Mouse (Mus musculus) lung, postnatal 0 days (tissue): Measurements from ENCODE around the gene Bri3. TPM values are rescaled to one million over a fixed set of nuclear protein-coding genes. Genes with fewer than 3 reads are reported as not detected.
A peak's percentile ranks its signal among the peaks of the same experiment; 100 is the strongest.

ENCODE experiments used
- ATAC-seq: fragments of 200-750 bp; cut with Nextera tagmentation; 2 replicates; pipeline ENCODE4 v1.8.0; 2017; ENCODE audit warnings: moderate library complexity
- DNase-seq: peaks from one replicate; pipeline ENCODE4 v3.0.0-alpha.2; 2016; ENCODE audit warnings: low spot score
- H3K27ac ChIP-seq: fragments of 300-500 bp; sonication (generic); 2 replicates; pipeline ENCODE4 v1.5.1; 2014; ENCODE audit warnings: antibody characterized with exemption, mild to moderate bottlenecking, low read length, mixed read lengths
- H3K27me3 ChIP-seq: fragments of 300-500 bp; sonication (generic); replicated peaks from 2 replicates; pipeline ENCODE4 v1.6.1; 2014; ENCODE audit warnings: low read length, mixed read lengths; ENCODE audit not compliant: insufficient read depth
- H3K36me3 ChIP-seq: fragments of 300-500 bp; sonication (generic); 2 replicates; pipeline ENCODE4 v1.6.1; 2014; ENCODE audit warnings: low read length, mixed read lengths; ENCODE audit not compliant: insufficient read depth
- H3K4me1 ChIP-seq: fragments of 300-500 bp; sonication (generic); 2 replicates; pipeline ENCODE4 v1.6.1; 2014; ENCODE audit warnings: antibody characterized with exemption, low read depth, low read length, mixed read lengths; ENCODE audit not compliant: insufficient read depth
- H3K4me2 ChIP-seq: fragments of 300-500 bp; sonication (generic); replicated peaks from 2 replicates; pipeline ENCODE4 v1.6.1; 2014; ENCODE audit warnings: low read depth, mild to moderate bottlenecking, low read length, moderate library complexity, mixed read lengths
- H3K4me3 ChIP-seq: fragments of 300-500 bp; sonication (generic); 2 replicates; pipeline ENCODE4 v1.5.1; 2014; ENCODE audit warnings: low read depth, low read length
- H3K9ac ChIP-seq: fragments of 300-500 bp; sonication (generic); replicated peaks from 2 replicates; pipeline ENCODE4 v1.6.1; 2014; ENCODE audit warnings: low read depth, mild to moderate bottlenecking
- H3K9me3 ChIP-seq: fragments of 300-500 bp; sonication (generic); 2 replicates; pipeline ENCODE4 v1.6.1; 2016; ENCODE audit warnings: low read length, mixed read lengths
- CTCF ChIP-seq: IDR thresholded peaks from 2 replicates; pipeline ENCODE4 v1.5.1; 2016; ENCODE audit warnings: antibody characterized with exemption, mild to moderate bottlenecking
- EP300 ChIP-seq: IDR thresholded peaks from 2 replicates; pipeline ENCODE4 v1.6.1; 2016; ENCODE audit warnings: antibody characterized with exemption, mild to moderate bottlenecking, control low read depth
- WGBS: fragments of 180-500 bp; shearing (Covaris S2); extraction: QIAGEN DNeasy Blood & Tissue Kit; methylation state at CpG from one replicate; pipeline ENCODE4 v1.1.7; 2014; 5-methylcytosine and 5-hydroxymethylcytosine counted together
- polyA plus RNA-seq: library from polyadenylated mRNA; unstranded; fragments of >200 nt; fragmentation: Nextera tagmentation; extraction: Ambion mirVana; gene quantifications from 2 replicates; pipeline ENCODE4 v1.2.1, GENCODE M21; 2015

Gene Bri3
- polyA plus RNA-seq, 1 experiment from 2014 or later: 286 TPM

DNA sequence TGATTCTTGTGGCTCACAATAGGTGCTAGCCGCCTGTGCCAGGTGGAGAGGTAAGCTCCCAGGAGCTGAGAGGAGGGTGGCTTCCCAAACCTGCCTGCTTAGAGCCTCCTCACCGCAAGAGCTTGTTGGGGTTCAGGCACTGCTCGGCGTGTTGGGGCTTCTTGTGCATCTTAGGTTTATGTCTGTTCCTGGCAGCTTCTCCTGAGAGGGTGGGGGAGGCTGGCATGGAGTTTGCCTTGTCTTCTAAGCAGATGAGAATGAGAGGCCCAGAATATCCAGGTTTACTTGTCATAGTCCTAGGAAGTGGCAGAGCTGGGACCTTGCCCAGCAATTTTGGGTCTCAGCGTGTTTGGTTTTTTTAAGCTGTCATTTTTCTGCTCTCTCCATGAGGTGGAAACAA, 17.6 kb downstream of the Bri3 start:
- Histone ChIP-seq H3K36me3 (peaks cover 13% of the 10 kb centered on the region; the same call in 1 of the 2 replicates), H3K4me2 (0 out of 2 replicates have a peak overlapping the region, but pooled peaks have one; percentile 0), H3K9me3 (no peaks in the 10 kb centered on the region), H3K4me1 (peaks cover 19% of the 10 kb centered on the region), H3K4me3 (no peak overlapping the region), H3K27ac (no peak overlapping the region), H3K9ac (no peak overlapping the region; the same call in 1 of the 2 replicates), H3K27me3 (no peaks in the 10 kb centered on the region)
- 78% methylated on average over 5 of the region's 5 CpGs for WGBS
- DNase-seq (no peak), ATAC-seq (no peak)
- TF ChIP-seq CTCF (no peak), EP300 (no peak)

DNA sequence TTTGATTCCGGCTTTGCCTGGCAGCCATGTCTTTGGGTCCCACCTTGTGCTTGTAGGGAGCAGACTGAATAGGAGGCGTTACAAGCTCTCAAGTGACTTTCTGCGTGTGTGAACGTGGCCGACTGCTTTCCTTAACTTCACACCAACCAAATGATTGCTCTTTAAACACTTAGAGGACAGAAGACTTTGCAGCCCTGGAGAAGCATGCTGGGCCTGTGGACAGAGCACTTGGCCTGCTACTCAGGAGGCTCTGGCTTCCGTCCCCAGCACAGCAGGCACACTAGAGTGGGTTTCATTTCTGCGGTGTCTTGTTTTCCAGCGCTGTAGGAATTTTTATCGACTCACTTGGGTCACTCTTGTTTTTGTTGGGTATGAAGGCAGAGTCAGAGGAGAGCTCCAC, 18.8 kb downstream of the Bri3 start:
- H3K27ac ChIP-seq: 0 out of 2 replicates have a peak overlapping the region, but pooled peaks have one; percentile 20
- no peaks in the 10 kb centered on the region for H3K27me3 ChIP-seq
- peaks cover 15% of the 10 kb centered on the region; the same call in 1 of the 2 replicates for H3K36me3 ChIP-seq
- peaks cover 12% of the 10 kb centered on the region; the same call in 1 of the 2 replicates for H3K4me1 ChIP-seq
- ATAC-seq (peak; percentile 40), DNase-seq (peak; percentile 54)
- no peak for TF ChIP-seq EP300
- H3K4me3 ChIP-seq: no peak overlapping the region
- H3K4me2 ChIP-seq: no peak overlapping the region
- 52% methylated on average over 9 of the region's 9 CpGs for WGBS
- H3K9me3 ChIP-seq: no peaks in the 10 kb centered on the region
- 0 out of 2 replicates have a peak overlapping the region, but pooled peaks have one; percentile 3 for H3K9ac ChIP-seq

DNA sequence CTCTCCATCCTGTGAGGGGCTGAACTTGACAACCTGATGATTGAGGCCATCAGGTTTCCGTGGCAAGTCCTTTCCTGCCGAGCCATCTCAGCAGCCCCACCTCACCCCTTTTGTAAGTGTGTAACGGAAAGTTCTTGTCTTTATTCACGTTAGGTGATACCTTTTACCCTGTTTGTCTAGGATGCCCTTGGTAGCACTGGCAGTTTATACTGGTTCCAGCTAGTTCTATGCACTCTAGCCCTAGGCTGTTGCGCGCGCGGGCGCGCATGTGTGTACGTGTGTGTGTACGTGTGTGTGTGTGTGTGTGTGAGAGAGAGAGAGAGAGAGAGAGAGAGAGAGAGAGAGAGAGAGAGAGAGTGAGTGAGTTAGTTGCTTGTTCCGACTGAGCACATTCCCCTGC, 19.3 kb downstream of the Bri3 start:
- Histone ChIP-seq H3K9me3 (no peaks in the 10 kb centered on the region), H3K27ac (0 out of 2 replicates have a peak overlapping the region, but pooled peaks have one; percentile 20), H3K27me3 (no peaks in the 10 kb centered on the region), H3K4me3 (no peak overlapping the region), H3K36me3 (peaks cover 15% of the 10 kb centered on the region; the same call in 1 of the 2 replicates), H3K9ac (no peak overlapping the region), H3K4me2 (no peak overlapping the region), H3K4me1 (peaks cover 9% of the 10 kb centered on the region; the same call in 1 of the 2 replicates)
- TF ChIP-seq EP300 (no peak), CTCF (no peak)
- DNase-seq (no peak), ATAC-seq (no peak)
- 65% methylated on average over 13 of the region's 13 CpGs for WGBS

DNA sequence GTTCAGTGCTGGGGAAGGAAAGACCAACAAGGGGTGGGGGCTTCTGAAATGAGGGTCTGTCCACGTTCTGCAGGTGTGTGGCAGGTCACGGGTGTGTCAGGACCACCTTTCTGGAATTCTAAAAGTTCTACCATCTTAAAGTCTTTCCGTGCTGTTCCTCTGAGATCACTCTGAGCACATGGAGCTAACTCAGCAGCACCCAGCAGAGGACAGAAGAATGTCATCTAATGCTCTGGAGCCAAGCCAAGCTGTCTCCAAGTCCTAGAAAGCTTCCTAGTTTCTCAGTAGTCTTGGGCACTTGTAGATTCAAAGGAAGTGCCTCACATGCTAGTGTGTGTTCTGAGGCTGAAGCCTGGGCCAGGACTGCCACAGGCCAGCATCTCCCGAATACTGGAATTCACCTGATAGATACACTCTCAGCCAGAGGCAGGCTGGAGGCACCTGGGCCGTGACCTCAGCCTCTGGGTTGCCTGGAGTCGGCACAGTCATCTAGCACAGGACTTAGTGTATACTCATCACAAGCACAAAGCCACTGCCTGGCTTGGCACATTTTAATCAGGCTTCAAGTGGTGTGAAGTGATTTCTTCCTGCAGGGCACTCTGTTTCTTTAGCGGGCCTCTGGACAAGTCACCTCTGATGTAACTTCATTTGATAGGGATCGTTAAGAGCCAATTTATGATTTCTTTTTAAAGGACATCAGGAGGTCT, 23.5 kb downstream of the Bri3 start:
- no peak overlapping the region for H3K4me2 ChIP-seq
- 42% methylated on average over 8 of the region's 8 CpGs for WGBS
- TF ChIP-seq CTCF (peak; percentile 37), EP300 (0 out of 2 replicates have a peak, but pooled peaks have one; percentile 33)
- peak overlapping the region; percentile 51; the same call in 1 of the 2 replicates for H3K27ac ChIP-seq
- H3K4me3 ChIP-seq: no peak overlapping the region
- H3K9ac ChIP-seq: no peak overlapping the region
- peaks cover 9% of the 10 kb centered on the region; the same call in 1 of the 2 replicates for H3K36me3 ChIP-seq
- DNase-seq (peak; percentile 85), ATAC-seq (peak; percentile 84)
- no peaks in the 10 kb centered on the region for H3K9me3 ChIP-seq
- no peaks in the 10 kb centered on the region for H3K27me3 ChIP-seq
- peaks cover 3% of the 10 kb centered on the region; the same call in 1 of the 2 replicates for H3K4me1 ChIP-seq

DNA sequence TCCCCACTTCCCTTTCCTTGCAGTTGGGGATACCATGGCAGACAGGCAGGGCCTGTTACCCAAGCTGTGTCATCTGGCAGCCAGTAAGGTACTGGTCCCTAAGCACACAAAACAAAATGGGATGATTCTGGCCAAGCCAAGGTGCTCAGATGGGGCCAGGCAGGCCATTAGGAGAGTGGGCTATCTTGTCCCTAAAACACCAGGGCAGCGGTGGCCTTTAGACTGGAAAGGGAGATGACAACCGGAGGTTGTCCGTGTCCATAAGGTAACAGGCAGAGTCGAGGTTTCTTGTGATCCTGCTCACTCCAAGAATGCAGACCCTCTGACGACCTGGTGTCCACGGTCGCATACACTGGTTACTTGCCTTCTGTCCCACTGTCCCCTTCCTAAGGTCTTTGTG, 25.7 kb downstream of the Bri3 start:
- H3K4me3 ChIP-seq: no peak overlapping the region
- H3K27me3 ChIP-seq: no peaks in the 10 kb centered on the region
- H3K4me2 ChIP-seq: no peak overlapping the region
- DNase-seq (no peak), ATAC-seq (no peak)
- H3K27ac ChIP-seq: no peak overlapping the region
- TF ChIP-seq CTCF (no peak), EP300 (no peak)
- no peak overlapping the region for H3K9ac ChIP-seq
- WGBS: 92% methylated on average over 7 of the region's 7 CpGs
- no peaks in the 10 kb centered on the region for H3K4me1 ChIP-seq
- peaks cover 9% of the 10 kb centered on the region; the same call in 1 of the 2 replicates for H3K36me3 ChIP-seq
- H3K9me3 ChIP-seq: no peaks in the 10 kb centered on the region

DNA sequence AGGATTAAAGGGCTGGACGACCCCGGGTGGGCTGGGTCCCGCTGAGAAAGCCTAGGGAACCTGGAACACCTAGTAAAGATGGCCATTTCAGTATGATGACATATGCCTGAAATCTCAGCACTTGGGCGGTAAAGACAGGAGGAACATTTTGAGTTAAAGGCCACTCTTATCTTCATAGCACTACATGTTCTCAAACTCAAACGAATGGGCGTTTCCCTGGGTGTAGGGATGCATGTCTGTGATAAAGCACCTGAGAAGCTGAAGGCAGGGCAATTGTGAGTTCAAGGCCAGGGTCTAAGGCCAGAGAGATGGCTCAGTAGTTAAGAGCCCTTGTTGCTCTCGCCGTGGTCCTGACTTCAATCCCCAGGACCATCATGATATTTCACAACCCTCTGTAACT, 26.2 kb downstream of the Bri3 start:
- no peaks in the 10 kb centered on the region for H3K9me3 ChIP-seq
- no peak for ATAC-seq
- H3K4me3 ChIP-seq: no peak overlapping the region
- no peak overlapping the region for H3K27ac ChIP-seq
- 84% methylated on average over 8 of the region's 8 CpGs for WGBS
- H3K9ac ChIP-seq: no peak overlapping the region
- H3K27me3 ChIP-seq: no peaks in the 10 kb centered on the region
- peaks cover 9% of the 10 kb centered on the region; the same call in 1 of the 2 replicates for H3K36me3 ChIP-seq
- TF ChIP-seq EP300: no peak
- no peak overlapping the region for H3K4me2 ChIP-seq
- no peaks in the 10 kb centered on the region for H3K4me1 ChIP-seq
- DNase-seq: no peak
